Mouse (Mus musculus): ENCODE results near the gene Cdipt. TPM values are rescaled to one million over a fixed set of nuclear protein-coding genes. Genes with fewer than 3 reads are reported as not detected.

Gene Cdipt
- polyA plus RNA-seq, 1 experiment from 2014 or later: 50.7 TPM

- Histone ChIP-seq H3K27me3 (peaks cover 55% of the 10 kb centered on the region), H3K4me3 (replicated peaks) (0 out of 2 replicates have a peak overlapping the region, but pooled peaks have one; percentile 6)
Observed at GRCm38 (mm10) chr7:126950647-126951615, 24.8 kb upstream of the Cdipt start.

GRCm38 (mm10) chr7:126951741-126952140, 24.0 kb upstream of the Cdipt start:
- Histone ChIP-seq H3K4me3 (replicated peaks) (no peak overlapping the region), H3K36me3 (0 out of 2 replicates have a peak, but pooled peaks cover 3% of the 10 kb centered on the region), H3K27me3 (peaks cover 55% of the 10 kb centered on the region), H3K9me3 (replicated peaks) (no peaks in the 10 kb centered on the region), H3K27ac (no peak overlapping the region), H3K9ac (no peak overlapping the region), H3K4me1 (replicated peaks) (peaks cover 20% of the 10 kb centered on the region), H3K4me2 (no peak overlapping the region)
- WGBS (ENCODE audit: insufficient replicate concordance): 19% methylated on average over 4 of the region's 4 CpGs
- ATAC-seq (ENCODE audit: low read depth) (no peak), DNase-seq (no peak)

More at GRCm38 (mm10) chr7:126950647-126951615, 24.8 kb upstream of the Cdipt start:
- H3K36me3 ChIP-seq: 0 out of 2 replicates have a peak, but pooled peaks cover 3% of the 10 kb centered on the region
- H3K4me2 ChIP-seq: peak overlapping the region; percentile 83; the same call in 1 of the 2 replicates
- no peaks in the 10 kb centered on the region for H3K9me3 ChIP-seq (replicated peaks)
- DNase-seq (no peak), ATAC-seq (ENCODE audit: low read depth) (no peak)
- 8% methylated on average over 26 of the region's 26 CpGs for WGBS (ENCODE audit: insufficient replicate concordance)
- peaks cover 20% of the 10 kb centered on the region for H3K4me1 ChIP-seq (replicated peaks)
- H3K27ac ChIP-seq: no peak overlapping the region
- no peak overlapping the region for H3K9ac ChIP-seq

GRCm38 (mm10) chr7:126952646-126953045, 23.1 kb upstream of the Cdipt start:
- no peak for DNase-seq
- H3K27me3 ChIP-seq: peaks cover 55% of the 10 kb centered on the region
- WGBS (ENCODE audit: insufficient replicate concordance): under 1% methylated on average over 8 of the region's 8 CpGs

GRCm38 (mm10) chr7:126955125-126955524, 20.6 kb upstream of the Cdipt start:
- Histone ChIP-seq H3K4me1 (replicated peaks) (peaks cover 11% of the 10 kb centered on the region), H3K4me2 (no peak overlapping the region), H3K9me3 (replicated peaks) (no peaks in the 10 kb centered on the region), H3K27me3 (peaks cover 38% of the 10 kb centered on the region), H3K27ac (no peak overlapping the region), H3K9ac (no peak overlapping the region), H3K36me3 (no peaks in the 10 kb centered on the region), H3K4me3 (replicated peaks) (no peak overlapping the region)
- 38% methylated on average over 3 of the region's 3 CpGs for WGBS (ENCODE audit: insufficient replicate concordance)
- ATAC-seq (ENCODE audit: low read depth): no peak
- DNase-seq: no peak

More at GRCm38 (mm10) chr7:126952646-126953045, 23.1 kb upstream of the Cdipt start:
- H3K36me3 ChIP-seq: no peaks in the 10 kb centered on the region
- no peaks in the 10 kb centered on the region for H3K9me3 ChIP-seq (replicated peaks)
- ATAC-seq (ENCODE audit: low read depth): no peak
- no peak overlapping the region for H3K9ac ChIP-seq
- H3K4me3 ChIP-seq (replicated peaks): no peak overlapping the region
- peaks cover 20% of the 10 kb centered on the region for H3K4me1 ChIP-seq (replicated peaks)
- no peak overlapping the region for H3K27ac ChIP-seq
- no peak overlapping the region for H3K4me2 ChIP-seq

GRCm38 (mm10) chr7:126959780-126960179, 15.9 kb upstream of the Cdipt start:
- Histone ChIP-seq H3K9me3 (replicated peaks) (no peaks in the 10 kb centered on the region), H3K4me2 (no peak overlapping the region), H3K27me3 (peaks cover 21% of the 10 kb centered on the region), H3K27ac (no peak overlapping the region), H3K4me1 (replicated peaks) (no peaks in the 10 kb centered on the region), H3K36me3 (no peaks in the 10 kb centered on the region), H3K4me3 (replicated peaks) (no peak overlapping the region), H3K9ac (no peak overlapping the region)
- DNase-seq (no peak), ATAC-seq (ENCODE audit: low read depth) (no peak)
- WGBS (ENCODE audit: insufficient replicate concordance): 37% methylated on average over 9 of the region's 9 CpGs

GRCm38 (mm10) chr7:126961095-126961494, 14.6 kb upstream of the Cdipt start:
- H3K36me3 ChIP-seq: no peaks in the 10 kb centered on the region
- no peak for ATAC-seq (ENCODE audit: low read depth)
- WGBS (ENCODE audit: insufficient replicate concordance): 75% methylated on average over 5 of the region's 5 CpGs
- H3K4me3 ChIP-seq (replicated peaks): no peak overlapping the region
- DNase-seq: no peak
- no peak overlapping the region for H3K9ac ChIP-seq
- no peak overlapping the region for H3K27ac ChIP-seq
- no peak overlapping the region for H3K4me2 ChIP-seq
- H3K9me3 ChIP-seq (replicated peaks): no peaks in the 10 kb centered on the region
- H3K4me1 ChIP-seq (replicated peaks): no peaks in the 10 kb centered on the region
- peaks cover 21% of the 10 kb centered on the region for H3K27me3 ChIP-seq

- 71% methylated on average over 4 of the region's 4 CpGs for WGBS (ENCODE audit: insufficient replicate concordance)
- ATAC-seq (ENCODE audit: low read depth): no peak
Observed at GRCm38 (mm10) chr7:126961965-126962364, 13.7 kb upstream of the Cdipt start.

GRCm38 (mm10) chr7:126963548-126964286, 12.0 kb upstream of the Cdipt start:
- H3K4me2 ChIP-seq: no peak overlapping the region
- no peaks in the 10 kb centered on the region for H3K4me1 ChIP-seq (replicated peaks)
- H3K36me3 ChIP-seq: no peaks in the 10 kb centered on the region
- ATAC-seq (ENCODE audit: low read depth): no peak
- H3K27ac ChIP-seq: no peak overlapping the region
- no peak overlapping the region for H3K9ac ChIP-seq
- H3K27me3 ChIP-seq: peaks cover 21% of the 10 kb centered on the region
- no peaks in the 10 kb centered on the region for H3K9me3 ChIP-seq (replicated peaks)
- WGBS (ENCODE audit: insufficient replicate concordance): 37% methylated on average over 19 of the region's 19 CpGs
- DNase-seq: no peak
- no peak overlapping the region for H3K4me3 ChIP-seq (replicated peaks)

More at GRCm38 (mm10) chr7:126961965-126962364, 13.7 kb upstream of the Cdipt start:
- Histone ChIP-seq H3K27ac (no peak overlapping the region), H3K27me3 (peaks cover 21% of the 10 kb centered on the region), H3K4me3 (replicated peaks) (no peak overlapping the region), H3K36me3 (no peaks in the 10 kb centered on the region), H3K4me2 (no peak overlapping the region), H3K4me1 (replicated peaks) (no peaks in the 10 kb centered on the region), H3K9ac (no peak overlapping the region), H3K9me3 (replicated peaks) (no peaks in the 10 kb centered on the region)
- no peak for DNase-seq

- DNase-seq (no peak), ATAC-seq (ENCODE audit: low read depth) (no peak)
- no peaks in the 10 kb centered on the region for H3K36me3 ChIP-seq
- H3K9ac ChIP-seq: no peak overlapping the region
- peaks cover 21% of the 10 kb centered on the region for H3K27me3 ChIP-seq
- H3K27ac ChIP-seq: no peak overlapping the region
- WGBS (ENCODE audit: insufficient replicate concordance): 43% methylated on average over 3 of the region's 3 CpGs
- H3K4me2 ChIP-seq: no peak overlapping the region
- H3K9me3 ChIP-seq (replicated peaks): no peaks in the 10 kb centered on the region
- no peak overlapping the region for H3K4me3 ChIP-seq (replicated peaks)
- no peaks in the 10 kb centered on the region for H3K4me1 ChIP-seq (replicated peaks)
Observed at GRCm38 (mm10) chr7:126965568-126965967, 10.1 kb upstream of the Cdipt start.

- Histone ChIP-seq H3K9ac (no peak overlapping the region), H3K36me3 (no peaks in the 10 kb centered on the region), H3K4me1 (replicated peaks) (no peaks in the 10 kb centered on the region), H3K27ac (no peak overlapping the region), H3K4me2 (no peak overlapping the region), H3K27me3 (peaks cover 17% of the 10 kb centered on the region), H3K9me3 (replicated peaks) (no peaks in the 10 kb centered on the region), H3K4me3 (replicated peaks) (no peak overlapping the region)
- DNase-seq (no peak), ATAC-seq (ENCODE audit: low read depth) (no peak)
- 59% methylated on average over 6 of the region's 6 CpGs for WGBS (ENCODE audit: insufficient replicate concordance)
Observed at GRCm38 (mm10) chr7:126967361-126967760, 8.4 kb upstream of the Cdipt start.

- ATAC-seq (ENCODE audit: low read depth) (no peak), DNase-seq (no peak)
- Histone ChIP-seq H3K9ac (no peak overlapping the region; the same call in none of the 2 replicates), H3K27ac (peak overlapping the region; percentile 50; the same call in 1 of the 2 replicates), H3K27me3 (no peaks in the 10 kb centered on the region), H3K4me1 (replicated peaks) (peaks cover 38% of the 10 kb centered on the region), H3K4me3 (replicated peaks) (peak overlapping the region; percentile 87), H3K9me3 (replicated peaks) (no peaks in the 10 kb centered on the region), H3K36me3 (peaks cover 28% of the 10 kb centered on the region), H3K4me2 (peak overlapping the region; percentile 81)
- WGBS (ENCODE audit: insufficient replicate concordance): 4% methylated on average over 8 of the region's 8 CpGs
Observed at GRCm38 (mm10) chr7:126975493-126975892, 221 bp upstream of the Cdipt start.

Measured in liver, embryonic 13.5 days (tissue).